Mouse (Mus musculus): Measurements from ENCODE around the gene Ppm1a.

GRCm38 (mm10) chr12:72748341-72748740 is 8.9 kb upstream of the Ppm1a start:
- TF ChIP-seq EP300 (IDR thresholded peaks at IDR 0.05) (no peak), CTCF (IDR thresholded peaks at IDR 0.05) (no peak)
